Comparison of ENCODE assay signal across 7 mouse cellular contexts in genomic region chr6:117192678-117193077, GRCm38 (mm10).
"Had no signal": no experiment of that assay in that cellular context is flagged by ENCODE, and none has a peak within 500 bp of the region (broad histone marks: within the 10 kb centered on the region; RNA-seq: fewer than 3 reads in every experiment).

No protein-coding gene starts in this region.

- H3K36me3 ChIP-seq: limb, embryonic 10.5 days; liver, embryonic 15.5 days; midbrain, embryonic 13.5 days had no signal

- H3K27me3 ChIP-seq: liver, embryonic 15.5 days; midbrain, embryonic 13.5 days had no signal

- H3K4me3 ChIP-seq: limb, embryonic 10.5 days; liver, embryonic 15.5 days; midbrain, embryonic 13.5 days had no signal

- H3K27ac ChIP-seq: limb, embryonic 10.5 days; liver, embryonic 15.5 days; midbrain, embryonic 13.5 days had no signal

- H3K4me1 ChIP-seq: limb, embryonic 10.5 days; liver, embryonic 15.5 days; midbrain, embryonic 13.5 days had no signal

- DNase-seq: lung, adult 2 months; lung, postnatal 36 days; right cerebral cortex, postnatal 25 days; thymus, postnatal 36 days had no signal
